Mouse (Mus musculus) liver, embryonic 14.5 days (tissue): Measurements from ENCODE around the gene Pax4. TPM values are rescaled to one million over a fixed set of nuclear protein-coding genes. Genes with fewer than 3 reads are reported as not detected.

Source experiments
- ATAC-seq: fragments of 200-750 bp; cut with Nextera tagmentation; 2 replicates; pipeline ENCODE4 v1.8.0; 2017; ENCODE audit warnings: moderate number of reproducible peaks, mild to moderate bottlenecking, moderate library complexity; ENCODE audit not compliant: insufficient read depth
- DNase-seq, 3 experiments: peaks; one replicate each; pipeline ENCODE4 v3.0.0-alpha.2; 2012 to 2013; ENCODE audit warnings: low read depth in 3 of 3, low spot score in 3 of 3
- H3K27ac ChIP-seq: fragments of 300-500 bp; sonication (generic); 2 replicates; pipeline ENCODE4 v1.5.1; 2014; ENCODE audit warnings: moderate library complexity, mild to moderate bottlenecking, control low read depth, inconsistent platforms
- H3K27me3 ChIP-seq: fragments of 300-500 bp; sonication (generic); 2 replicates; pipeline ENCODE4 v1.6.1; 2014; ENCODE audit warnings: mild to moderate bottlenecking, low read length, moderate library complexity; ENCODE audit not compliant: control insufficient read depth, insufficient read depth
- H3K36me3 ChIP-seq: fragments of 300-500 bp; sonication (generic); replicated peaks from 2 replicates; pipeline ENCODE4 v1.6.1; 2014; ENCODE audit warnings: low read depth; ENCODE audit not compliant: control insufficient read depth, insufficient read depth
- H3K4me1 ChIP-seq, 2 experiments: fragments of 200-500 bp in 1 of 2; fragments of 300-500 bp in 1 of 2; sonication (generic) in 1 of 2; replicated peaks; 2 replicates each; pipeline ENCODE4 v1.6.1; 2012 to 2014; ENCODE audit warnings: antibody characterized with exemption in 1 of 2, inconsistent platforms in 1 of 2, low read length in 1 of 2; ENCODE audit not compliant: control insufficient read depth in 2 of 2, insufficient read depth in 2 of 2
- H3K4me2 ChIP-seq: fragments of 300-500 bp; sonication (generic); 2 replicates; pipeline ENCODE4 v1.6.1; 2014; ENCODE audit warnings: low read depth, mild to moderate bottlenecking, control low read depth, moderate library complexity
- H3K4me3 ChIP-seq, 2 experiments: fragments of 200-500 bp in 1 of 2; fragments of 300-500 bp in 1 of 2; sonication (generic) in 1 of 2; 2 replicates each; pipeline ENCODE4 v1.5.1; 2012 to 2014; ENCODE audit warnings: low read depth in 2 of 2, low read length in 2 of 2, mild to moderate bottlenecking in 2 of 2, control low read depth in 1 of 2, inconsistent platforms in 1 of 2, moderate library complexity in 1 of 2; ENCODE audit not compliant: insufficient read depth in 1 of 2
- H3K9ac ChIP-seq: fragments of 300-500 bp; sonication (generic); replicated peaks from 2 replicates; pipeline ENCODE4 v1.6.1; 2014; ENCODE audit warnings: mild to moderate bottlenecking, control low read depth, moderate library complexity
- H3K9me3 ChIP-seq: fragments of 300-500 bp; sonication (generic); 2 replicates; pipeline ENCODE4 v1.6.1; 2016; ENCODE audit warnings: low read length, mixed read lengths; ENCODE audit not compliant: control insufficient read depth
- CTCF ChIP-seq: IDR thresholded peaks from 2 replicates; pipeline ENCODE4 v1.5.1; 2016; ENCODE audit warnings: antibody characterized with exemption, low read depth, control low read depth
- EP300 ChIP-seq: IDR thresholded peaks from 2 replicates; pipeline ENCODE4 v1.6.1; 2016; ENCODE audit warnings: antibody characterized with exemption, low read depth
- WGBS: fragments of 180-500 bp; shearing (Covaris S2); extraction: QIAGEN DNeasy Blood & Tissue Kit; methylation state at CpG from one replicate; pipeline ENCODE4 v1.1.7; 2014; ENCODE audit not compliant: insufficient replicate concordance; 5-methylcytosine and 5-hydroxymethylcytosine counted together
- polyA plus RNA-seq, 2 experiments: library from polyadenylated mRNA; depleted of rRNA in 1 of 2; stranded (reverse) in 1 of 2; unstranded in 1 of 2; fragments of >200 nt; fragmentation: Nextera tagmentation in 1 of 2; extraction: Ambion mirVana in 1 of 2; gene quantifications; 2 replicates each; pipeline versions ENCODE4 v1.2.1 to v1.2.3; 2012 to 2014

Gene Pax4
- polyA plus RNA-seq, 2 experiments = not detected

- Histone ChIP-seq H3K4me1 (no peaks in the 10 kb centered on the region), H3K9ac (no peak overlapping the region), H3K36me3 (no peaks in the 10 kb centered on the region), H3K9me3 (no peaks in the 10 kb centered on the region), H3K4me3 (no peak overlapping the region), H3K27ac (no peak overlapping the region), H3K27me3 (peaks cover 34% of the 10 kb centered on the region), H3K4me2 (no peak overlapping the region)
- DNase-seq = no peak
- peak; percentile 35 for TF ChIP-seq CTCF
- TF ChIP-seq EP300 = no peak
- no peak for ATAC-seq
- WGBS = 68% methylated on average over 3 of the region's 3 CpGs
Observed at GRCm38 (mm10) chr6:28398726-28399125, 50.4 kb downstream of the Pax4 start.

- H3K9ac ChIP-seq = no peak within 1 kb of the TSS
- H3K27ac ChIP-seq = no peak within 1 kb of the TSS
- no peaks in the 10 kb centered on the region for H3K36me3 ChIP-seq
- H3K27me3 ChIP-seq = peaks cover 34% of the 10 kb centered on the region
- H3K9me3 ChIP-seq = no peaks in the 10 kb centered on the region
- TF ChIP-seq EP300 (no peak), CTCF (no peak)
- peak within 1 kb of the TSS; percentile 54 for H3K4me2 ChIP-seq
- no peaks in the 10 kb centered on the region for H3K4me1 ChIP-seq
- DNase-seq (no peak), ATAC-seq (no peak)
- WGBS = 1% methylated on average over 33 of the region's 33 CpGs
- peak within 1 kb of the TSS in 1 of 2 experiments; percentile 23; a peak in 2 of 4 replicates for H3K4me3 ChIP-seq
Observed at GRCm38 (mm10) chr6:28397681-28398203, 51.4 kb downstream of the Pax4 start, which contains the start of gene Zfp800. Zfp800 (minus strand) TSS chr6:28398005.

- H3K9me3 ChIP-seq = no peaks in the 10 kb centered on the region
- peak overlapping the region; percentile 54 for H3K4me2 ChIP-seq
- H3K27ac ChIP-seq = no peak overlapping the region
- DNase-seq = no peak
- TF ChIP-seq CTCF (no peak), EP300 (no peak)
- H3K9ac ChIP-seq = no peak overlapping the region
- no peaks in the 10 kb centered on the region for H3K4me1 ChIP-seq
- H3K4me3 ChIP-seq = peak overlapping the region in 1 of 2 experiments; percentile 23; a peak in 2 of 4 replicates
- H3K27me3 ChIP-seq = peaks cover 34% of the 10 kb centered on the region
- WGBS = 4% methylated on average over 19 of the region's 19 CpGs
- no peak for ATAC-seq
- H3K36me3 ChIP-seq = no peaks in the 10 kb centered on the region
Observed at GRCm38 (mm10) chr6:28396853-28397457, 52.2 kb downstream of the Pax4 start.

- no peaks in the 10 kb centered on the region for H3K9me3 ChIP-seq
- peaks cover 34% of the 10 kb centered on the region for H3K27me3 ChIP-seq
- no peaks in the 10 kb centered on the region for H3K36me3 ChIP-seq
- 35% methylated on average over 15 of the region's 15 CpGs for WGBS
- no peak overlapping the region for H3K9ac ChIP-seq
- no peak for TF ChIP-seq CTCF
- TF ChIP-seq EP300 = no peak
- no peak overlapping the region for H3K4me2 ChIP-seq
- DNase-seq (no peak), ATAC-seq (no peak)
- no peaks in the 10 kb centered on the region for H3K4me1 ChIP-seq
- H3K27ac ChIP-seq = no peak overlapping the region
- no peak overlapping the region for H3K4me3 ChIP-seq
Observed at GRCm38 (mm10) chr6:28396051-28396852, 52.9 kb downstream of the Pax4 start.

Other genes with a start within 250 kb of the Pax4 start
- 6.3 and 9.6 TPM in 2 replicates for gene Zfp800, start 51.3 kb downstream of the Pax4 start, polyA plus RNA-seq (2012; rRNA removed)
- gene Zfp800, start 51.3 kb downstream of the Pax4 start, polyA plus RNA-seq (2014; fragmentation: Nextera tagmentation; extraction: Ambion mirVana) = 24.1 and 25.7 TPM in 2 replicates
- 299 and 365 TPM in 2 replicates for gene Arf5, start 25.8 kb downstream of the Pax4 start, polyA plus RNA-seq (2012; rRNA removed)
- 383 and 408 TPM in 2 replicates for gene Arf5, start 25.8 kb downstream of the Pax4 start, polyA plus RNA-seq (2014; fragmentation: Nextera tagmentation; extraction: Ambion mirVana)
- gene Fscn3, start 21.6 kb downstream of the Pax4 start, polyA plus RNA-seq (2012; rRNA removed) = 0.50 and 0.51 TPM in 2 replicates
- 0.34 and 0.69 TPM in 2 replicates for gene Fscn3, start 21.6 kb downstream of the Pax4 start, polyA plus RNA-seq (2014; fragmentation: Nextera tagmentation; extraction: Ambion mirVana)
- 2.1 and 2.9 TPM in 2 replicates for gene Gcc1, start 21.0 kb downstream of the Pax4 start, polyA plus RNA-seq (2012; rRNA removed)
- gene Gcc1, start 21.0 kb downstream of the Pax4 start, polyA plus RNA-seq (2014; fragmentation: Nextera tagmentation; extraction: Ambion mirVana) = 2.3 TPM in 2 replicates
- gene Snd1, start 25.8 kb upstream of the Pax4 start, polyA plus RNA-seq (2012; rRNA removed) = 27.4 and 31.5 TPM in 2 replicates
- 43.2 and 47.7 TPM in 2 replicates for gene Snd1, start 25.8 kb upstream of the Pax4 start, polyA plus RNA-seq (2014; fragmentation: Nextera tagmentation; extraction: Ambion mirVana)